Mouse (Mus musculus) bone marrow, adult 2 months (tissue): ENCODE data around the gene Dgcr2.

Experiments used
- CTCF ChIP-seq: fragments of 200-500 bp; IDR thresholded peaks from 2 replicates; pipeline ENCODE4 v1.5.1; 2011; ENCODE audit warnings: low read length, control low read depth; ENCODE audit not compliant: control insufficient read depth, insufficient read depth
- POLR2A ChIP-seq: fragments of 200-500 bp; IDR thresholded peaks from 2 replicates; pipeline ENCODE4 v1.6.1; 2011; ENCODE audit warnings: low read depth, mild to moderate bottlenecking, control low read depth, low read length, borderline replicate concordance; ENCODE audit not compliant: control insufficient read depth

GRCm38 (mm10) chr16:17858592-17858991 is 39.8 kb downstream of the Dgcr2 start:
- no peak for TF ChIP-seq POLR2A
- TF ChIP-seq CTCF = peak; percentile 61
